Mouse (Mus musculus): ENCODE data around the gene Adgrl2.

Gene Adgrl2

GRCm38 (mm10) chr3:148990531-148991003 lies at the start of gene Adgrl2:
Gene Adgrl2, minus strand, starts transcription at chr3:148990555.
- no peak for DNase-seq (ENCODE audit: low spot score in 2 of 2)

- no peak for DNase-seq (ENCODE audit: low spot score in 2 of 2)
Measured at GRCm38 (mm10) chr3:149038771-149039170, 48.4 kb upstream of the Adgrl2 start.

GRCm38 (mm10) chr3:149019925-149020324 lies 29.6 kb upstream of the Adgrl2 start:
- DNase-seq (ENCODE audit: low spot score in 2 of 2): no peak

- DNase-seq (ENCODE audit: low spot score in 2 of 2): no peak
Measured at GRCm38 (mm10) chr3:149009311-149009710, 19.0 kb upstream of the Adgrl2 start.

GRCm38 (mm10) chr3:149008634-149009023 lies 18.3 kb upstream of the Adgrl2 start:
- DNase-seq (ENCODE audit: low spot score in 2 of 2): no peak

- no peak for DNase-seq (ENCODE audit: low spot score in 2 of 2)
Measured at GRCm38 (mm10) chr3:149007860-149008633, 17.7 kb upstream of the Adgrl2 start.

- DNase-seq (ENCODE audit: low spot score in 2 of 2): no peak
Measured at GRCm38 (mm10) chr3:149001364-149001763, 11.0 kb upstream of the Adgrl2 start.

GRCm38 (mm10) chr3:148998661-148999060 lies 8.3 kb upstream of the Adgrl2 start:
- no peak for DNase-seq (ENCODE audit: low spot score in 2 of 2)

GRCm38 (mm10) chr3:148991056-148991455 lies 701 bp upstream of the Adgrl2 start:
- no peak for DNase-seq (ENCODE audit: low spot score in 2 of 2)

GRCm38 (mm10) chr3:148989818-148990530 lies 381 bp downstream of the Adgrl2 start:
- DNase-seq (ENCODE audit: low spot score in 2 of 2): peak; percentile 39 to 78

- DNase-seq (ENCODE audit: low spot score in 2 of 2): peak; percentile 79 to 81
Measured at GRCm38 (mm10) chr3:148988996-148989817, 1.1 kb downstream of the Adgrl2 start.

- DNase-seq (ENCODE audit: low spot score in 2 of 2): peak; percentile 6 to 45
Measured at GRCm38 (mm10) chr3:148988293-148988995, 1.9 kb downstream of the Adgrl2 start.

GRCm38 (mm10) chr3:148987591-148988292 lies 2.6 kb downstream of the Adgrl2 start:
- peak; percentile 70 to 72 for DNase-seq (ENCODE audit: low spot score in 2 of 2)

- no peak for DNase-seq (ENCODE audit: low spot score in 2 of 2)
Measured at GRCm38 (mm10) chr3:148986894-148987590, 3.3 kb downstream of the Adgrl2 start.

GRCm38 (mm10) chr3:148986296-148986893 lies 4.0 kb downstream of the Adgrl2 start:
- DNase-seq (ENCODE audit: low spot score in 2 of 2): no peak

- DNase-seq (ENCODE audit: low spot score in 2 of 2): no peak
Measured at GRCm38 (mm10) chr3:148984326-148984725, 6.0 kb downstream of the Adgrl2 start.

- DNase-seq (ENCODE audit: low spot score in 2 of 2): no peak
Measured at GRCm38 (mm10) chr3:148982370-148982769, 8.0 kb downstream of the Adgrl2 start.

- DNase-seq (ENCODE audit: low spot score in 2 of 2): no peak
Measured at GRCm38 (mm10) chr3:148981776-148982175, 8.6 kb downstream of the Adgrl2 start.

- no peak for DNase-seq (ENCODE audit: low spot score in 2 of 2)
Measured at GRCm38 (mm10) chr3:148978541-148978940, 11.8 kb downstream of the Adgrl2 start.

- DNase-seq (ENCODE audit: low spot score in 2 of 2): no peak
Measured at GRCm38 (mm10) chr3:148977838-148978237, 12.5 kb downstream of the Adgrl2 start.
